Mouse (Mus musculus) heart, postnatal 14 days (tissue): ENCODE data around the gene Ppp1r15b. TPM values are rescaled to one million over a fixed set of nuclear protein-coding genes. Genes with fewer than 3 reads are reported as not detected.

ENCODE experiments used
- DNase-seq, 2 experiments: peaks; one replicate each; pipeline ENCODE4 v3.0.0; 2021 to 2022
- intact Hi-C: fragments of 180-260 bp; cut with DNase I; formaldehyde crosslinking; loops from one replicate; pipeline ENCODE4 v1.15.1; 2025
- total RNA-seq, 2 experiments: library from RNA; stranded (reverse); gene quantifications; 2 replicates each; pipeline ENCODE4 v1.2.3; 2021

Ppp1r15b gene
- total RNA-seq, 2 experiments from 2014 or later: 32.2 to 34.6 TPM

DNA sequence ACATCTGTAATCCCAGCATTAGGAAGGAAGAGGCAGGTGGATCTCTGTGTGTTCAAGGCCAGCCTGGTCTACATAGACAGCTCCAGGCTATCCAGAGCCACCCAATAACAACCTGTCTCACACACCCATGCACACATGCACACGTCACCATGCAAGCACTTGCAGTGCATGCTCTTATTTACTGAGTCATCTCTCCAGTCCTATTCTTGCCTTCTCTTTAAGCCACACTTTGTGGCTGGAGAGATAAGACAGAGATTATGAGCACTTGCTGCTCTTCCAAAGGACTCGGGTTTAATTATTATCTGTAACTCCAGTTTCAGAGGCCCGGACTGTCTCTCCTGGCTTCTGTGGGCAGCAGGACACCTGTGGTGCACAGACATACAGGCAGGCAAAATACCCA is 12.1 kb upstream of the Ppp1r15b start:
- intact Hi-C loops: no loop called here
- no peak for DNase-seq

DNA sequence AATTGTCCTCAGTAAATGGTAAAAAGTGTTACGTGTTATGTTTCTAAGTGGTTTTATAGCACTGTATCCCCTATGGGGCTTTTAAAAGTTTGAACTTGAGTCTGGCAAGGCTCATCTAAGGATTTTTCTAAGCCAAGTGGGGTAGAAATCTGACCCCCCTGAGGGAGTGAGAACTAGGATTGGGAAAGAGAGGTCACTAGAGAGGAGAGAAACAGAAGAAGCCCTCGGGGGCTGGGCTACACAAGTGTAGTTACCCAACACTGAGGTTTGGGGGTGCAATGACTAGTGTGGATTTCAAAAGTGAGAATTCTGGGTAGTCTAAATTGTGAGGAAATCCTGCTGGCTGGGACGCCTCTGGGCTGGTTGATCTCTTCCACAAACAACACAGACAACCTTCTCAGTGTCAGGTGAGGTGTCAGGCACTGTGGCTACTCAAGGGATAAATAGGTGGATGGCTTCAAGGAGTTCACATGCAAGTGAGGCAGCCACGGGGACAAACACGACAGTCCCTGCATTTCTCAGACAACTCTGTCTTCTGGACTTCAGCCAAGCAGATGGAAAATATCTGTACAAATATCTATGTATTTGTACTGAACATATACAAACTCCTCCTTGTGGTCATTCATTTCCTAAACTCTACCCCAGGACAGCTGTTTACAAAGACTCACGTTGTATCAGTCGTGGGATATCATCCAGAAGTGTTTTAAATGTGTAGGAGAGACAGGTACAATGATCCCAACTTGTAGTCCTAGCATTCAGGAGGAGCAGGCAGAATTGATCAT is 10.8 kb upstream of the Ppp1r15b start:
- no peak for DNase-seq
- intact Hi-C loops: no loop called here

DNA sequence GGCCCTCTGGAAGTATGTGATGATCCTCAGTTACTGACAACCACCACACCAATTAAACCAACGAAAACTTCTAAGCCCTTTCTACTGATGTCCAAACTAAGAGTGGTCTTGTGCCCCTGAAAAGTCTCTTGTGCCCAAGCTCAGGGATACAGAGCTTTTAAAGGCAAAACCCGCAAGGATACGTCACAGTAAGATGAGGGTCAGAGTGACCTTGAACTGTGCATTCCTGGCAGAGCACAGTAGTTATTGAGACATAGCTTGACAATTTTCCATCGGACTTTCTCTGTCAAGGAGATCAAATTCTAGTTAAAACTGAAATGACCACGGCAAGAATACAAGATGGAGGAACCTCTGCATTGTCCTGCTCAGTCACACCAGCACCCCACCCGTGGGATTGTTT is 9.7 kb upstream of the Ppp1r15b start:
- DNase-seq: no peak
- intact Hi-C loops: no loop called here

DNA sequence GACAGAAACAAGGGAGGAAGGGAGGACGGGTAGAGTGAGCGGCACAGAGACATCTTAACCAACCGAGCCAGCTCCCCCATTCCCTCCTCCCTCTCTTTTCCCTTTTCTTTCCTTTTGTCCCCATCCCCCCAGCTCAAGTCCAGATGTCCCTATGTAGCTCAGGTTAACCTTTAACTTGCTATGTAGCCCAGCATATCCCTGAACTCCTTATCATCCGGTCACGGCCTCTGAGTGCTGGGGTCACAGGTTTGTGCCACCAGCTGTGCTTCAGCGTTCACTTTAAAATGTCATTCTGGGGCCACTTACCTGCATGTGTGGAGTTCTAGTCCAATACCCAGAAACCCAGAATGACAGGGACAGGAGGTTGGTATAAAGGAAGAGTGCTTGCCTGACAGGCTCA is 6.8 kb upstream of the Ppp1r15b start:
- intact Hi-C loops: no loop called here
- no peak for DNase-seq

DNA sequence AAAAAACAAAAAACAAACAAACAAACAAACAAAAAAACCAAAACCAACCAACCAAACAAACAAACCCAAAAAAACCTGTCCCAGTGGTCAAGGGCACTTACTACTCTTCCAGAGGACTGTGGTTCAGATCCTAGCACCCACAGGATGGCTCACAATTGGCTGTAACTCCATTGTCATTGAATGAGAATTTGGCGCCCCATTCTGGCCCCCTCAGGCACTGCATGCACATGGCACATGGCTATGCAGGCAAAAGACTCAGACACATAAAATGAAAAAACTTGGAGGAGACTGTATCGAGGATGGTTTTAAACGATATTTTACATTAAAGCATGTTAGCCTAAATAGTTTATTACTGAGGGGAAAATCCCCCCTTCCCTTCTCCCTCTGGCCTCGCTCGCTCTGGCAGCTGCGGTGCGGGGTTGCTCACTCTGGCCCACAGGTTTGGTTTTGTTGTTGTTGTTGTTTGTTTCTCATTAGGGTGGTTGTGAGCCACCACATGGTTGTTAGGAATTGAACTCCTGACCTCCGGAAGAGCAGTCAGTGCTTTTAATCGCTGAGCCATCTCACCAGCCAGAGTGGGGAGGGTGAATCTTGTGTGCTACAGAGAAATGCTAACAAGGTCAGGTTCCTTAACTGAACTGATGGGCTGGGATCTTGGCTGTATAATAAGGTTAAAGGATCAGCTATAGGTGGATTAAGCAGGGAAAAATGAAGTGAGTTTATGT is 5.1 kb upstream of the Ppp1r15b start:
- DNase-seq: no peak
- intact Hi-C loops: no loop called here

DNA sequence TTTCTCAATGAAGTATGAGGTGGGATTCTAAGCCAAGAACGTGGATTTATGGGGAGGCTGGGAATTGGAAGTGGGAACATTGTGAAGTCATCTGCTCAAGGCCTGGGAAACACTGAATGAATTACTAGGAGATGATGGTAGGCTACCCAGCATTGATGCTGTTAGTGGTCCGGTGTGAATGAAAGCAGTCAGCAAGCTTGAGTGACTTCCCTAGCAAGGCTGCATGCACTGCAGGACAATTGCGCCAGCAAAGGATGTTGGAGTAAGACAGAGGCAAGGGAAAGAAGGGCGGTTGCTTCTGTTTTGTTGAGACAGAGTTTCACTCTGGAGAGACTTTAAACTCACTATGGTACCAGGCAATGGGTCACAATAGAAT is 4.6 kb upstream of the Ppp1r15b start:
- DNase-seq: no peak
- intact Hi-C loops: no loop called here

- intact Hi-C loops: no loop called here
- no peak for DNase-seq
Observed at GRCm38 (mm10) chr1:133127328-133127727, 3.6 kb upstream of the Ppp1r15b start.

- intact Hi-C loops: no loop called here
- DNase-seq: no peak
Observed at GRCm38 (mm10) chr1:133129471-133130221, 1.3 kb upstream of the Ppp1r15b start.

GRCm38 (mm10) chr1:133131561-133131905 is 590 bp downstream of the Ppp1r15b start:
- intact Hi-C loops: no loop called here
- no peak for DNase-seq

GRCm38 (mm10) chr1:133131936-133132335 is 993 bp downstream of the Ppp1r15b start:
- DNase-seq: peak; percentile 27 to 31
- intact Hi-C loops: no loop called here

DNA sequence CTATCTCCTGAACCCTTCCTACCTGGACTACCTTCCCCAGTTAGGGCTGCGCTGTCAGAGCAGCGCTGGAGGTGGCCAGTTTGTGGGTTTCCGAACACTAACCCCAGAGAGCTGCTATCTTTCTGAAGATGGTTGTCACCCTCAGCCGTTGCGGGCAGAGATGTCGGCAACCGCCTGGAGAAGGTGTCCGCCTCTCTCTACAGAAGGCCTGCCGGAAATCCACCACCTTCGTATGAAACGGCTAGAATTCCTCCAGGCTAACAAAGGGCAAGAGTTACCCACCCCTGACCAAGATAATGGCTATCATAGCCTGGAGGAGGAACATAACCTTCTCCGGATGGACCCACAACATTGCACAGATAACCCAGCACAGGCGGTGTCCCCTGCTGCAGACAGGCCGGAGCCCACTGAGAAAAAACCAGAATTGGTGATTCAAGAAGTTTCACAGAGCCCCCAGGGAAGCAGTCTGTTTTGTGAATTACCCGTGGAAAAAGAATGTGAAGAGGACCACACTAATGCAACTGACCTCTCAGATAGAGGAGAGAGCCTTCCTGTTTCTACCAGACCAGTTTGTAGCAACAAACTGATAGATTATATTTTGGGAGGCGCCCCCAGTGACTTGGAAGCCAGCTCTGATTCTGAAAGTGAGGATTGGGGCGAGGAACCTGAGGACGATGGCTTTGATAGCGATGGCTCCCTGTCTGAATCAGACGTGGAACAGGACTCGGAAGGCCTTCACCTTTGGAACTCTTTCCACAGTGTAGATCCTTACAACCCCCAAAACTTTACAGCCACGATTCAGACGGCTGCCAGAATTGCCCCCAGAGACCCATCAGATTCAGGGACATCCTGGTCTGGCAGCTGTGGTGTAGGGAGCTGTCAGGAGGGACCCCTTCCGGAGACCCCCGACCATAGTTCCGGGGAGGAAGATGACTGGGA is 1.7 kb downstream of the Ppp1r15b start:
- intact Hi-C loops: no loop called here
- DNase-seq: peak in 1 of 2 experiments; percentile 10

DNA sequence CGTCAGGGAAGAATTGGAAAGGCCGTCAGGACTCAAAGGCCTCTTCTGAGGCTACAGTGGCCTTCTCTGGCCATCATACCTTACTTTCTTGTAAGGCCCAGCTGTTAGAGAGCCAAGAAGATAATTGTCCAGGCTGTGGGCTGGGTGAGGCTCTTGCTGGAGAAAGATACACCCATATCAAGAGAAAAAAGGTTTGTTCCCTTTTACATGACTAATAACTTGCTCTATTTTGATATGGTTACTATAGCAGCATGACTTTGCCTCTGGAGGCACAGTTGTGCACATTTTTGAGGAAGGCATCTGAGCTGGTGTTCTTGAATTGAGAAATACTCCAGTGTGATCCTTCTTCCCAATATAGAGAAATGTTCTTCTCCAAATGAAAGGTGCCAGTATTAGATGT is 2.5 kb downstream of the Ppp1r15b start:
- intact Hi-C loops: no loop called here
- no peak for DNase-seq

DNA sequence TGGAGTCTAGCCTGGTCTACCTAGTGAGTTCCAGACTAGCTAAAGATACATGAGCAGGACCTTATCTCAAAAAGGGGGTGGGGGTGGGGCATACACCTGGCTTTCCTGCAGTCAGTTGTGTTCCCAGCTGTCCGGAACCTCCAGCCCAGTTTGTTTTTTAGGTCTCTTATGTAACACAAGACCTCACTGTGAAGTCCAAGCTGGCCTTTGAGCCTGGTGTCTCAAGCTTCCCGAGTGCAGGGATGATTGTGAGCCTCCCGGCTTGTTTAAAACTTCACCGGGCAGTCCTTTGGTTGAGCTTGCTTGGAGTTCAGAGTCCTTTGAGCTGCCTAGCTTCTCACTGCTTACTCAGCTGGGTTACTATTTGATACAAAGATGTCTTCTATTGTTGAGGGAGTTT is 3.1 kb downstream of the Ppp1r15b start:
- no peak for DNase-seq

DNA sequence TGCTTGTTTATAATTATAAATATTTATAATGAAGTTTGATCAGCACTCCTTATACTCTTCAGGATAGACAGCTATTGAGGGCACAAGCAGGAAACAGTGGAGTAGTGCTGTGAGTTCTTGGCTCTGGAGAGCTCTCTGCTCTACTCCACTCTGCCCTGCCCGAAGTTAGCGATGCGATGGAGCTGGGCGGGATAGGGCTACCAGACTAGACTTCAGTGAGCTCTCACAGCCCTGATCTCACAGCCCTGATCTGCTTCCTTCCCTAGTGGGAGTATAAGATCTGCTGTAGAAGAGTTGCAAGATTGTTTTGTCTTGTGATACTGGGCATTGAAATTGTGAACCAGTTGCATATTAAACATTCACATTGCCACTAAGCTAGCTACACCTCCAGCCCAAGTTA is 3.9 kb downstream of the Ppp1r15b start:
- intact Hi-C loops: no loop called here
- DNase-seq: no peak

More for the DNA sequence above, 3.1 kb downstream of the Ppp1r15b start:
- intact Hi-C loops: no loop called here

- intact Hi-C loops: no loop called here
- no peak for DNase-seq
Observed at GRCm38 (mm10) chr1:133135808-133136207, 4.9 kb downstream of the Ppp1r15b start.

DNA sequence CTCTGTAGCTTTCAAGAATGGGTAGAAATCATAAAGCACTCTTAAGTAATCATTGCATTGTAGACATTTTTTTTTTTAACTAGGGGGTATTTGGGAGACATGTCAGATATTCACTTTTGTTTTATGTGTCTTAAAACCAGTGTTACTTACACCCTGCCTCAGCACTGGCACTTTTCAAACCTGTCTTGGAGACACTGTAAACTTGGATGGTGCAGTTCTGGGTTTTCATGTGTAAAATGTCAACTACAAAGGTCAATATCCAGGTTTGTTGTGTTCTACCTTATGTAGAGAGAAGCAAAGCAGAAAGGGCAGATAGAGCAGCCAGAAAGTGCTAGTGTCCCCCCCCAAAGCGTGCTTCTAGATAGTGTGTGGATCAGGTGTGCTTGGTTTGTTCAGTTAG is 7.5 kb downstream of the Ppp1r15b start:
- intact Hi-C loops: no loop called here
- no peak for DNase-seq

- DNase-seq: peak; percentile 40 to 65
- intact Hi-C loops: no loop called here
Observed at GRCm38 (mm10) chr1:133146014-133147009, 15.4 kb downstream of the Ppp1r15b start.

GRCm38 (mm10) chr1:133147324-133147723 is 16.4 kb downstream of the Ppp1r15b start:
- intact Hi-C loops: no loop called here

GRCm38 (mm10) chr1:133148122-133148521 is 17.2 kb downstream of the Ppp1r15b start:
- intact Hi-C loops: no loop called here
- no peak for DNase-seq

More at GRCm38 (mm10) chr1:133147324-133147723, 16.4 kb downstream of the Ppp1r15b start:
- no peak for DNase-seq
